Mouse (Mus musculus) lung, postnatal 0 days (tissue): ENCODE results near the gene Usp49. TPM values are rescaled to one million over a fixed set of nuclear protein-coding genes. Genes with fewer than 3 reads are reported as not detected.

Experiments
- ATAC-seq: fragments of 200-750 bp; cut with Nextera tagmentation; 2 replicates; pipeline ENCODE4 v1.8.0; 2017; ENCODE audit warnings: moderate library complexity
- DNase-seq: peaks from one replicate; pipeline ENCODE4 v3.0.0-alpha.2; 2016; ENCODE audit warnings: low spot score
- H3K27ac ChIP-seq: fragments of 300-500 bp; sonication (generic); 2 replicates; pipeline ENCODE4 v1.5.1; 2014; ENCODE audit warnings: antibody characterized with exemption, mild to moderate bottlenecking, low read length, mixed read lengths
- H3K27me3 ChIP-seq: fragments of 300-500 bp; sonication (generic); replicated peaks from 2 replicates; pipeline ENCODE4 v1.6.1; 2014; ENCODE audit warnings: low read length, mixed read lengths; ENCODE audit not compliant: insufficient read depth
- H3K36me3 ChIP-seq: fragments of 300-500 bp; sonication (generic); 2 replicates; pipeline ENCODE4 v1.6.1; 2014; ENCODE audit warnings: low read length, mixed read lengths; ENCODE audit not compliant: insufficient read depth
- H3K4me1 ChIP-seq: fragments of 300-500 bp; sonication (generic); 2 replicates; pipeline ENCODE4 v1.6.1; 2014; ENCODE audit warnings: antibody characterized with exemption, low read depth, low read length, mixed read lengths; ENCODE audit not compliant: insufficient read depth
- H3K4me2 ChIP-seq: fragments of 300-500 bp; sonication (generic); replicated peaks from 2 replicates; pipeline ENCODE4 v1.6.1; 2014; ENCODE audit warnings: low read depth, mild to moderate bottlenecking, low read length, moderate library complexity, mixed read lengths
- H3K4me3 ChIP-seq: fragments of 300-500 bp; sonication (generic); 2 replicates; pipeline ENCODE4 v1.5.1; 2014; ENCODE audit warnings: low read depth, low read length
- H3K9ac ChIP-seq: fragments of 300-500 bp; sonication (generic); replicated peaks from 2 replicates; pipeline ENCODE4 v1.6.1; 2014; ENCODE audit warnings: low read depth, mild to moderate bottlenecking
- H3K9me3 ChIP-seq: fragments of 300-500 bp; sonication (generic); 2 replicates; pipeline ENCODE4 v1.6.1; 2016; ENCODE audit warnings: low read length, mixed read lengths
- CTCF ChIP-seq: IDR thresholded peaks from 2 replicates; pipeline ENCODE4 v1.5.1; 2016; ENCODE audit warnings: antibody characterized with exemption, mild to moderate bottlenecking
- EP300 ChIP-seq: IDR thresholded peaks from 2 replicates; pipeline ENCODE4 v1.6.1; 2016; ENCODE audit warnings: antibody characterized with exemption, mild to moderate bottlenecking, control low read depth
- WGBS: fragments of 180-500 bp; shearing (Covaris S2); extraction: QIAGEN DNeasy Blood & Tissue Kit; methylation state at CpG from one replicate; pipeline ENCODE4 v1.1.7; 2014; 5-methylcytosine and 5-hydroxymethylcytosine counted together
- polyA plus RNA-seq: library from polyadenylated mRNA; unstranded; fragments of >200 nt; fragmentation: Nextera tagmentation; extraction: Ambion mirVana; gene quantifications from 2 replicates; pipeline ENCODE4 v1.2.1, GENCODE M21; 2015

The Usp49 gene
- 3.3 and 4.1 TPM in 2 replicates for polyA plus RNA-seq

DNA sequence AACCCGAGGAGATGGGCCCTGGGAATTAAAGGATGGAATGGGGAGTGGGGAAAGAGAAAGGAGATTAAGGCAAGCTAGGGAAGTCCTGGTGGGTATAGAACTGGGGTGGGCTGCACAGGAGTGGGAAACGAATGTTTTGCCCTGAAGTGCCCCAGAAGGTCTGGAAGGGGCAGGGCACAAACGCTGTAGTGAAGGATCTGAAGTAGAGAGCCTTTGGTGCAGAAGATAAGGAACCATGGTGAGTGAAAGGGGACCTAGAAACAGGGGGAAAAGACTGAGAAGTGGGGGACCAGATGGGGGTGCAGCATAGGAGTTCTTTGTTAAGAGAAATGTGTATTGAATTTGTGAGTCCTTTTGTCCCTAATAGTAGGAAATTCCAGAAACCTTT is at the start of gene Usp49:
Gene Usp49, plus strand, starts transcription at position 13 of the 388 bp plus-strand sequence.
- ATAC-seq, result no peak
- H3K4me3 ChIP-seq, result peak within 1 kb of the TSS; percentile 87
- 4% methylated on average over 3 of the region's 3 CpGs for WGBS
- no peak for DNase-seq
- no peaks in the 10 kb centered on the region for H3K36me3 ChIP-seq
- no peak for TF ChIP-seq CTCF
- TF ChIP-seq EP300, result no peak
- H3K4me1 ChIP-seq, result peaks cover 6% of the 10 kb centered on the region
- H3K27me3 ChIP-seq, result no peaks in the 10 kb centered on the region
- peak within 1 kb of the TSS; percentile 54 for H3K9ac ChIP-seq
- no peaks in the 10 kb centered on the region for H3K9me3 ChIP-seq
- H3K27ac ChIP-seq, result peak within 1 kb of the TSS; percentile 77
- H3K4me2 ChIP-seq, result peak within 1 kb of the TSS; percentile 98

DNA sequence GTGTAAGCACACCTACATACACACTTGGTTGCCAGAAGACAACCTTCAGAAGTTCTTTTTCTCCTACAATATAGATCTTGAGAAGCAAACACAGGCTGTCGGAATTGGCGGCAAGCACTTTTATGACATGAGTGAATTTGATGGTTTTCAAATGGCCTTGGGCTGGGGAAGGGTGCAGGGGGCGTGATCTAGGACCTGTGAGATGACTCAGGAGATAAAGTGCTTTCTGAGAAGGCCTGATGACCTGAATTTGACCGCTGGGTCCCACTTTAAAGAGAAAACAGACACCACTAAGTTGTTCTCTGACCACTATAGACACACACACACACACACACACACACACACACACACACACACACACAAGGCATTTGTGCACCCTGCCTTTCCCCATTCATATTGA is 49.5 kb upstream of the Usp49 start:
- 82% methylated on average over 4 of the region's 4 CpGs for WGBS

GRCm38 (mm10) chr17:47588517-47588916 is 42.0 kb upstream of the Usp49 start:
- Histone ChIP-seq H3K27me3 (no peaks in the 10 kb centered on the region), H3K9me3 (no peaks in the 10 kb centered on the region), H3K9ac (no peak overlapping the region), H3K36me3 (no peaks in the 10 kb centered on the region), H3K4me3 (no peak overlapping the region), H3K4me1 (no peaks in the 10 kb centered on the region), H3K4me2 (no peak overlapping the region), H3K27ac (no peak overlapping the region)
- DNase-seq (no peak), ATAC-seq (no peak)
- 87% methylated on average over 8 of the region's 8 CpGs for WGBS
- TF ChIP-seq CTCF, result no peak
- no peak for TF ChIP-seq EP300

More for the DNA sequence above, 49.5 kb upstream of the Usp49 start:
- Histone ChIP-seq H3K4me1 (no peaks in the 10 kb centered on the region), H3K9me3 (no peaks in the 10 kb centered on the region), H3K36me3 (0 out of 2 replicates have a peak, but pooled peaks cover 7% of the 10 kb centered on the region), H3K9ac (no peak overlapping the region), H3K27ac (no peak overlapping the region), H3K4me3 (no peak overlapping the region), H3K4me2 (no peak overlapping the region), H3K27me3 (no peaks in the 10 kb centered on the region)
- TF ChIP-seq EP300, result no peak
- TF ChIP-seq CTCF, result no peak
- ATAC-seq (no peak), DNase-seq (no peak)

- no peaks in the 10 kb centered on the region for H3K36me3 ChIP-seq
- no peaks in the 10 kb centered on the region for H3K9me3 ChIP-seq
- no peak for ATAC-seq
- peaks cover 9% of the 10 kb centered on the region for H3K4me1 ChIP-seq
- TF ChIP-seq EP300, result no peak
- no peak for TF ChIP-seq CTCF
- H3K4me3 ChIP-seq, result no peak overlapping the region
- H3K27me3 ChIP-seq, result no peaks in the 10 kb centered on the region
- no peak overlapping the region for H3K4me2 ChIP-seq
- no peak for DNase-seq
- no peak overlapping the region for H3K27ac ChIP-seq
- 57% methylated on average over 3 of the region's 3 CpGs for WGBS
- no peak overlapping the region for H3K9ac ChIP-seq
Measured at GRCm38 (mm10) chr17:47591073-47591472, 39.4 kb upstream of the Usp49 start.

DNA sequence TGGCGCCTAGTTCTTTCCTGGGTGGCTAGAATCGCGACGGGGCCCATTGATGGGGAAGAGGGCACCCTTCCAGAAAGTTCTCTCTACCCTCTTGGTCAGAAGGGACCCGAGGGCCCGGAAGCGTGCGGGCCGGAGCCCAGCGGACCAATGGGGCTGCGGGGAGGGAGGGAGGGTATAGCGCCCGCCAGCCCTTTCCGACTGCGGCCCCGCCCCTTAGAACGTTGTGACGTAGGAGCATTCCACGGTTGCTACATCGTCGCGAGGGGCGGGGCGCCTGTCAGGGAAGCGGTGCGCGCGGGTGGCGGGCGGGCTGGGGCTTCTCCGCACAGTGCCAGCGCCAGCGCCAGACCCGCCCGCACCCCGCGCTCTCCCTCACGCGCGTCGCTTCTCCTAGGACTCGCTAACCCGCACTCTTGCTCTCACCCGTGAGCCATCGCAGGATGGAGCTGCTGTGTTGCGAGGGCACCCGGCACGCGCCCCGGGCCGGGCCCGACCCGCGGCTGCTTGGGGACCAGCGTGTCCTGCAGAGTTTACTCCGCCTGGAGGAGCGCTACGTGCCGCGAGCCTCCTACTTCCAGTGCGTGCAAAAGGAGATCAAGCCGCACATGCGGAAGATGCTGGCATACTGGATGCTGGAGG is 37.2 kb upstream of the Usp49 start:
- Histone ChIP-seq H3K4me2 (peak overlapping the region; percentile 91), H3K9me3 (no peaks in the 10 kb centered on the region), H3K4me3 (peak overlapping the region; percentile 76), H3K36me3 (no peaks in the 10 kb centered on the region), H3K27ac (peak overlapping the region; percentile 94), H3K9ac (peak overlapping the region; percentile 72), H3K27me3 (no peaks in the 10 kb centered on the region), H3K4me1 (peaks cover 26% of the 10 kb centered on the region)
- DNase-seq (peak; percentile 98), ATAC-seq (peak; percentile 89)
- TF ChIP-seq EP300, result peak; percentile 11; the same call in 1 of the 2 replicates
- TF ChIP-seq CTCF, result peak; percentile 29
- WGBS, result 2% methylated on average over 56 of the region's 63 CpGs

- peak overlapping the region; percentile 91 for H3K4me2 ChIP-seq
- under 1% methylated on average over 13 of the region's 13 CpGs for WGBS
- no peaks in the 10 kb centered on the region for H3K9me3 ChIP-seq
- H3K27ac ChIP-seq, result peak overlapping the region; percentile 94
- no peak for TF ChIP-seq CTCF
- TF ChIP-seq EP300, result no peak
- DNase-seq (no peak), ATAC-seq (no peak)
- H3K9ac ChIP-seq, result peak overlapping the region; percentile 72
- H3K4me1 ChIP-seq, result peaks cover 26% of the 10 kb centered on the region
- no peaks in the 10 kb centered on the region for H3K27me3 ChIP-seq
- no peaks in the 10 kb centered on the region for H3K36me3 ChIP-seq
- H3K4me3 ChIP-seq, result peak overlapping the region; percentile 76
Measured at GRCm38 (mm10) chr17:47593854-47594182, 36.7 kb upstream of the Usp49 start.
